Mouse (Mus musculus): ENCODE data around the gene Bglap2. TPM values are rescaled to one million over a fixed set of nuclear protein-coding genes. Genes with fewer than 3 reads are reported as not detected.

Gene Bglap2
- total RNA-seq, 1 experiment from 2014 or later, result not detected

GRCm38 (mm10) chr3:88359989-88360388, 18.5 kb downstream of the Bglap2 start:
- no peak for ATAC-seq (replicated peaks; ENCODE audit: insufficient number of reproducible peaks, low FRiP score, low TSS enrichment, poor library complexity, severe bottlenecking)

GRCm38 (mm10) chr3:88359584-88359983, 18.9 kb downstream of the Bglap2 start:
- ATAC-seq (replicated peaks; ENCODE audit: insufficient number of reproducible peaks, low FRiP score, low TSS enrichment, poor library complexity, severe bottlenecking), result no peak

GRCm38 (mm10) chr3:88354396-88355165, 23.9 kb downstream of the Bglap2 start:
- ATAC-seq (replicated peaks; ENCODE audit: insufficient number of reproducible peaks, low FRiP score, low TSS enrichment, poor library complexity, severe bottlenecking), result no peak

DNA sequence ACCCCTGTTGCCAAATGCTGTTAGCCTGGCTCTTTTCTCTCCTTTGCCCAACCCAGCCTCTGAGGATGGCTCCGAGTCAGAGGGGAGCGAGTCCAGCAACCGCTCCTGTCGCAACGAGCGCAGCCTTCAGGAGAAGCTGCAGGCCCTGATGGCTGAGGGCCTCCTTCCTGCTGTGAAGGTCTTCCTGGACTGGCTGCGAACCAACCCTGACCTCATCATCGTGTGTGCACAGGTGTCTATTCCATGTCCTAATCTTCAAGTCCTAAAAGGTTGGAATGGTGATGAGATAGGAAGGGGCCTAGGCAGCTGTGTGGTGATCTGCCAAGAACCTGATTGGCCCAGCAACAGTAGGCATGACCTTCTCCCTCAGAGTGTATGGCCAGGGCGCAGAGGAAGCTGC, 25.6 kb downstream of the Bglap2 start:
- no peak for ATAC-seq (replicated peaks; ENCODE audit: insufficient number of reproducible peaks, low FRiP score, low TSS enrichment, poor library complexity, severe bottlenecking)

DNA sequence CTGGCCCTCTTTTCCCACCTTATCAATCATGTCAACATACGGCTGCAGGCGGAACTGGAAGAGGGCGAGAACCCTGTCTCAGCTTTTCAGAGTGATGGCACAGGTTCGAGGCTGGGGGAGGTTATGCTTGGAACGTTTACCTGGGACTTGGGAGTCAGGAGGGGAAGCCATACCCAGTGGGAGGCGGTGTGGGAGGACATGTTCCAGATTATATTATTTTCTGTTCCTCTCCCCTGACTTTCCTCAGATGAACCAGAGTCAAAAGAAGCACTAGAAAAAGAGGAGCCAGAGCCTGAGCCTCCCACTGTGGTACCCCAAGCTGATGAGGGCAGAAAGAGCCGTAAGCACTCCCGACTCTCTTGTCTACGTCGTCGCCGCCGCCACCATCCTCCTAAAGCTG, 27.8 kb downstream of the Bglap2 start:
- no peak for ATAC-seq (replicated peaks; ENCODE audit: insufficient number of reproducible peaks, low FRiP score, low TSS enrichment, poor library complexity, severe bottlenecking)

GRCm38 (mm10) chr3:88339006-88339405, 39.5 kb downstream of the Bglap2 start:
- no peak for ATAC-seq (replicated peaks; ENCODE audit: insufficient number of reproducible peaks, low FRiP score, low TSS enrichment, poor library complexity, severe bottlenecking)

GRCm38 (mm10) chr3:88338316-88338715, 40.2 kb downstream of the Bglap2 start:
- no peak for ATAC-seq (replicated peaks; ENCODE audit: insufficient number of reproducible peaks, low FRiP score, low TSS enrichment, poor library complexity, severe bottlenecking)

DNA sequence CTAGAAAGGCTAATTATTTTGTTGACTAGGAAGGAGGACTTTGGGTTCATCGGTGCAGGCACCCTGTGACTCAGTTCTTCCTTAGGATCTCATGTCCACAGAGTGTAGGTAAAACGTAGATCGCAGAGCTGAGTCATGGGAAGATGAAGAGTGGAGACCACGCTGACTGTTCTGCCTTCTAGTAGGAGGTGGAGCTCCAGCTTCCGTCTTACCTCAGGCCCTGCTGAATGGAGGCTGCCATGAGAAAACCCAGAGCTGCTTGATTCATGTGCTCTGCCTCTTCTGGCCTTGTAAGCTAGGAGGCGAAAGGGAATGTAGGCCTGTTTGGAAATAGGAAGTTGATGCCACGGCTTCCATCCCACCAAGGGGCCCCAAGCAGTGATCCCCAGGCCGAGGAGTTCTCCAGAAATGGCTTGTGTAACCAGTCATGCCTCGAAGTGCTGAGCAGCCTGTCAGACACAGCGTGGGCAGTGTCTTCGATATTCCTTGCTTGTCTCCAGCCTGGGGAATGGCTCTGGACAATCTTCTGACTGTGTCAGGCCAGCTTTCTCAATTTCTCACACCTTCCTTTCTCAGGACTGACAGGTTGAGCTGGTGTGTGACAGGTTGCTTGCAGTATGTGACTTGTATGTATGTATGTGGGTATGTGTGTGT, 41.0 kb downstream of the Bglap2 start:
- 0 out of 2 replicates have a peak, but pooled peaks have one; percentile 7 for ATAC-seq (replicated peaks; ENCODE audit: insufficient number of reproducible peaks, low FRiP score, low TSS enrichment, poor library complexity, severe bottlenecking)

- peak; percentile 95 for ATAC-seq (replicated peaks; ENCODE audit: insufficient number of reproducible peaks, low FRiP score, low TSS enrichment, poor library complexity, severe bottlenecking)
Observed at GRCm38 (mm10) chr3:88336058-88337013, 42.2 kb downstream of the Bglap2 start, which contains the start of the genes Tmem79 and Smg5. Gene Tmem79 (minus strand): TSS chr3:88336148. Gene Smg5 (plus strand): TSS chr3:88336260.

GRCm38 (mm10) chr3:88335436-88336053, 43.0 kb downstream of the Bglap2 start:
- ATAC-seq (replicated peaks; ENCODE audit: insufficient number of reproducible peaks, low FRiP score, low TSS enrichment, poor library complexity, severe bottlenecking), result no peak

DNA sequence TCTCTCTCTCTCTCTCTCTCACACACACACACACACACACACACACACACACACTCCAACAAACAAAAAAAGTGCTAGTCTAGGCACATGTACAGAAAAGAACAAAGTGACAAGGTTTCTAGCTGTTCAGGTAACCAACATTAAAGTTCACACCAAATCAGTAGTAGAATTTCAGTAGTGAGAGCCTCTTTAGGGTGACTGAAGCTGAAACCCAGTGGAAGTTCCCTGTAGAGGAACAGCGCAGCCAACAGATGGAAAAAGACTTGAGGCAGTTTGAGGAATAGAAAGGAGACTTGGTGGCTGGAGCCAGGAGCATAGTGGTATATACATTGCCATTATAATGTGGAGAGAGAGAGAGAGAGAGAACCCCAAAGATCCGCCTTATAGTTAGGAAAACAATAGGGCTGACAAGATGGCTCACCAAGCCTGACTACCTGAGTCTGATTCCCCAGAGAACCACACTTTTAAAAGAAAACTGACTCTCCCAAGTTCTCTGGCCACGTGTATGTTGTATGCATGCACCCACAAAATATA, 43.5 kb downstream of the Bglap2 start:
- ATAC-seq (replicated peaks; ENCODE audit: insufficient number of reproducible peaks, low FRiP score, low TSS enrichment, poor library complexity, severe bottlenecking), result no peak

GRCm38 (mm10) chr3:88334029-88334658, 44.4 kb downstream of the Bglap2 start:
- no peak for ATAC-seq (replicated peaks; ENCODE audit: insufficient number of reproducible peaks, low FRiP score, low TSS enrichment, poor library complexity, severe bottlenecking)

DNA sequence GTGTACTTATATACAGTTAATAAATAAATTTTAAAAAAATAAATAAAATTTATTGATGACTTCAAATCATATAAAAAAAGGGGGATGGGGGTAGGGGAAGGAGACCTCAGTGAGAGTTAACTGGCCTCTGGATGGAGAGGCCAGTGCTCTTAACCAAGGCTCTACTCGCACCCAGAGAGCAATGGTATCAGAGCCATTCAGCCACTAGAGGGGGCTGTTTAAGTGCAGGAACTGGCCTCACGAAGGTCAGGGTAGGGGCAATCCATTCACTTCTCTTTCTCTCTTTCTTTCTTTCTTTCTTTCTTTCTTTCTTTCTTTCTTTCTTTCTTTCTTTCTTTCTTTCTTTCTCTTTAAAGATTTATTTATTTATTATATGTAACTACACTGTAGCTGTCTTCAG, 47.2 kb downstream of the Bglap2 start:
- ATAC-seq (replicated peaks; ENCODE audit: insufficient number of reproducible peaks, low FRiP score, low TSS enrichment, poor library complexity, severe bottlenecking), result no peak

DNA sequence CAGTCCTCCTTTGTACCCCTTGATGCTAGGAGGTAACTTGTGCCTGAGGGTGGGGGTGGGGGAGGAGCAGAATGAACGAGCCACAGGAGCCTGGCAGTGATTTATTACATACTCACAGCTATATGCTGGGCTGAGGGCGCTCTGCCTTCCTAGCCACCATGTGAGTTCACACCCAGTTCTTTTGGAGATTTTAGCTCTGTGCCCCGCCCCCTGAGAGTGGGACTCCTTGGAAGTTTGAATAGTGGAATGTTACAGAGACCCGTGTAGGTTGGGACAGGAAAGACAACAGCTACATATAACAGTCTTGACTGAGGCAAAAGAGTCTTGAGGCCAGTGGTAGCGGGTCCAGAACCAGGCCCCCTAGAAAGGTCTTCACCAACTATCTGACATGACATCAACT, 49.5 kb downstream of the Bglap2 start:
- ATAC-seq (replicated peaks; ENCODE audit: insufficient number of reproducible peaks, low FRiP score, low TSS enrichment, poor library complexity, severe bottlenecking), result no peak
